Mouse (Mus musculus) embryonic facial prominence, embryonic 10.5 days (tissue): ENCODE results near the gene Htra1. TPM values are rescaled to one million over a fixed set of nuclear protein-coding genes. Genes with fewer than 3 reads are reported as not detected.

ENCODE experiments used
- DNase-seq: peaks from one replicate; pipeline ENCODE4 v3.0.0-alpha.2; 2017; ENCODE audit warnings: low spot score
- H3K27ac ChIP-seq: fragments of 300-500 bp; sonication (generic); replicated peaks from 2 replicates; pipeline ENCODE4 v1.5.1; 2016; ENCODE audit warnings: mild to moderate bottlenecking
- H3K27me3 ChIP-seq: fragments of 300-500 bp; sonication (generic); replicated peaks from 2 replicates; pipeline ENCODE4 v1.6.1; 2016; ENCODE audit warnings: low read depth, mild to moderate bottlenecking; ENCODE audit not compliant: poor library complexity, severe bottlenecking
- H3K36me3 ChIP-seq: fragments of 300-500 bp; sonication (generic); replicated peaks from 2 replicates; pipeline ENCODE4 v1.6.1; 2016; ENCODE audit warnings: mild to moderate bottlenecking, moderate library complexity
- H3K4me1 ChIP-seq: fragments of 300-500 bp; sonication (generic); 2 replicates; pipeline ENCODE4 v1.6.1; 2016
- H3K4me3 ChIP-seq: fragments of 300-500 bp; sonication (generic); 2 replicates; pipeline ENCODE4 v1.5.1; 2016; ENCODE audit warnings: mild to moderate bottlenecking, moderate library complexity
- H3K9me3 ChIP-seq: fragments of 300-500 bp; sonication (generic); 2 replicates; pipeline ENCODE4 v1.6.1; 2016; ENCODE audit warnings: mild to moderate bottlenecking
- WGBS: fragments of 180-500 bp; shearing (Covaris S2); methylation state at CpG from one replicate; pipeline ENCODE4 v1.1.7; 2016; 5-methylcytosine and 5-hydroxymethylcytosine counted together
- polyA plus RNA-seq: library from polyadenylated mRNA; unstranded; fragments of >200 nt; fragmentation: Nextera tagmentation; extraction: Ambion mirVana; gene quantifications from 2 replicates; pipeline ENCODE4 v1.2.1, GENCODE M21; 2016

Gene Htra1
- polyA plus RNA-seq, 1 experiment from 2014 or later: 3.2 TPM

- H3K4me1 ChIP-seq: peaks cover 16% of the 10 kb centered on the region
- no peak overlapping the region for H3K4me3 ChIP-seq
- 92% methylated on average over 8 of the region's 8 CpGs for WGBS
- H3K27me3 ChIP-seq: peaks cover 75% of the 10 kb centered on the region
- H3K9me3 ChIP-seq: no peaks in the 10 kb centered on the region
- H3K27ac ChIP-seq: no peak overlapping the region
- no peak for DNase-seq
- no peaks in the 10 kb centered on the region for H3K36me3 ChIP-seq
Measured at GRCm38 (mm10) chr7:130938896-130939295, 3.0 kb downstream of the Htra1 start.

DNA sequence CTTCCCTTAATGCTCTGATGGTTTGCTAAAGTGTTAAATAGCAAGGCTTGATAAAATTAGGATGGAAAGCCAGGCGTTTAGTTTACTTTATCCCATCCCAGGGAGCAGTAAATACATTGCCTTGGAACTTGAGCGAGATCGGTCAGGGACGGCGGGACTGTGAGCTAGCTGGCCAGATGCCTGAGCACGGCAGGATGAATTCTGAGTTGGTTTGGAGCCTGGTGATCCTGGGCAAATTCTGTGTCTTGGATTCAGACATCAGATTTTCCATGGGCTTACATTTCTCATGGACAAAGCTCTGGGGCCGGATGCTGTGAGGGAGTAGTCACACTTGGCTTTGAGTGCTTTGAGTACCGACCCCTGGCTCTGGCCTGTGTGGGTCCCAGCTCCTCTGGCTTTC is 4.8 kb downstream of the Htra1 start:
- Histone ChIP-seq H3K9me3 (no peaks in the 10 kb centered on the region), H3K36me3 (no peaks in the 10 kb centered on the region), H3K4me3 (no peak overlapping the region), H3K27ac (no peak overlapping the region), H3K4me1 (peaks cover 12% of the 10 kb centered on the region), H3K27me3 (peaks cover 56% of the 10 kb centered on the region)
- no peak for DNase-seq
- WGBS: 86% methylated on average over 8 of the region's 8 CpGs

- no peaks in the 10 kb centered on the region for H3K9me3 ChIP-seq
- no peaks in the 10 kb centered on the region for H3K4me1 ChIP-seq
- H3K27ac ChIP-seq: no peak overlapping the region
- peaks cover 30% of the 10 kb centered on the region for H3K27me3 ChIP-seq
- WGBS: 89% methylated on average over 9 of the region's 9 CpGs
- no peaks in the 10 kb centered on the region for H3K36me3 ChIP-seq
- DNase-seq: no peak
- H3K4me3 ChIP-seq: no peak overlapping the region
Measured at GRCm38 (mm10) chr7:130943280-130943895, 7.5 kb downstream of the Htra1 start.

DNA sequence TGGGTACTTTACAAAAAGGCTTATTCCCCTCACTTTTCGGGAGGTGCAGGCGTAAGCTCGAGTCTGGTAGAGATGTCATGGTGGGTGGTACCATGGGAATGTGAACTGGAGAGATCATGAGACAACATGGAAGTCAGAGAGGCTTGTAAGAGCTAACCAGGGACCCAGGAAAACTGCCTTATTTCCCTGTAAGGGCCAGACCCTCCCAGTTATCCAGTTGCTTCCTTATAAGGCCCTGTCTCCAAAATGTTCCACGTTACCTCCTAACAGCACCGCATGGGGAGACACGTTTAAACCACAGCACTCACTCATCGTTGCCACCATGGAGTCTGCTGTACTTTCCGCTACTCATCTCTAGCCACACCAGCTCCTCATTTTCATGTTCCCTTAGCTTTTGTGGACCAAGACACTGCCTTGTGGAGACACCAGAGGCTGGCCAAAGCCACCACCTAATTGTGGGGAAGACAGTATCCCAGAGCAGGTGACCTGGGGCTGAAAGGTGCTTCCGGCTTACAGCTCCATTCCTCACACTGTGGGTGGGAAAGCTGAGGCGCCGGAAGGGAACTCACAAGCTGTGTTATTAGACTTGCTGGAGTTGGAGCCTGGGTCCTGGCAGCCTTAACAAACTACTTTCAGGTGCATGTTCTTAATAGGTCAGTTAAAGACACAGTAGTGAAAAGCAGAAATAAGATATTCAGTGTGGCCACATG is 9.0 kb downstream of the Htra1 start:
- Histone ChIP-seq H3K4me3 (no peak overlapping the region), H3K9me3 (no peaks in the 10 kb centered on the region), H3K4me1 (peaks cover 12% of the 10 kb centered on the region), H3K27me3 (peaks cover 14% of the 10 kb centered on the region), H3K36me3 (no peaks in the 10 kb centered on the region), H3K27ac (no peak overlapping the region)
- WGBS: 91% methylated on average over 11 of the region's 11 CpGs
- no peak for DNase-seq

- no peaks in the 10 kb centered on the region for H3K9me3 ChIP-seq
- peaks cover 6% of the 10 kb centered on the region; the same call in 1 of the 2 replicates for H3K27me3 ChIP-seq
- no peak overlapping the region for H3K4me3 ChIP-seq
- DNase-seq: no peak
- no peaks in the 10 kb centered on the region for H3K36me3 ChIP-seq
- H3K4me1 ChIP-seq: peaks cover 12% of the 10 kb centered on the region
- no peak overlapping the region for H3K27ac ChIP-seq
- WGBS: 89% methylated on average over 3 of the region's 3 CpGs
Measured at GRCm38 (mm10) chr7:130945730-130946129, 9.8 kb downstream of the Htra1 start.

GRCm38 (mm10) chr7:130946303-130946702 is 10.4 kb downstream of the Htra1 start:
- peaks cover 12% of the 10 kb centered on the region for H3K4me1 ChIP-seq
- no peaks in the 10 kb centered on the region for H3K9me3 ChIP-seq
- no peak overlapping the region for H3K4me3 ChIP-seq
- no peaks in the 10 kb centered on the region for H3K36me3 ChIP-seq
- no peak for DNase-seq
- no peak overlapping the region for H3K27ac ChIP-seq
- 83% methylated on average over 12 of the region's 12 CpGs for WGBS
- H3K27me3 ChIP-seq: 0 out of 2 replicates have a peak, but pooled peaks cover under 1% of the 10 kb centered on the region

GRCm38 (mm10) chr7:130948563-130949208 is 12.8 kb downstream of the Htra1 start:
- H3K36me3 ChIP-seq: no peaks in the 10 kb centered on the region
- H3K27me3 ChIP-seq: 0 out of 2 replicates have a peak, but pooled peaks cover 4% of the 10 kb centered on the region
- peaks cover 12% of the 10 kb centered on the region for H3K4me1 ChIP-seq
- DNase-seq: no peak
- H3K27ac ChIP-seq: 0 out of 2 replicates have a peak overlapping the region, but pooled peaks have one; percentile 14
- WGBS: 61% methylated on average over 5 of the region's 5 CpGs
- no peak overlapping the region for H3K4me3 ChIP-seq
- H3K9me3 ChIP-seq: no peaks in the 10 kb centered on the region

DNA sequence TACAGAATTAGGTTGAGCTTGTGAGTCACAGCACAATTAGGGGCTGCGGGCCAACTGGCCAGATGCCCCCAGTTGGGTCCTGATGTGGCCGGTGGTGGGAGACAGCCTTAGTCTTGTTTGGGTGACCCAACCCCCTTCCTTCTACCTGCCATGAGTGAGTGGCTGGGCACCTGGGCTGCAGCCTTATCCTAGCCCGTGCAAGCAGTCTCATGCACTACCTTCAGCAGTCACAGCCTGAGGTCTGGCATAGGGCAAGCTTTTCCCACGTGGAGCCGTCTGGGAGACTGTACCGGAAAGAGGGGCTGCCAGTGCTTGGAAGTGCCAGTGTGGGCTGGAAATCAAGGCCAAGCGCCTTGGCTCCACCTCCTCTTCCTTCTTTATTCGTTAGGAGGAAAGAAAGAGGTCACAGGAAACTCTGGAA is 13.4 kb downstream of the Htra1 start:
- Histone ChIP-seq H3K36me3 (no peaks in the 10 kb centered on the region), H3K27me3 (0 out of 2 replicates have a peak, but pooled peaks cover 4% of the 10 kb centered on the region), H3K4me3 (no peak overlapping the region), H3K9me3 (no peaks in the 10 kb centered on the region), H3K4me1 (peaks cover 12% of the 10 kb centered on the region), H3K27ac (0 out of 2 replicates have a peak overlapping the region, but pooled peaks have one; percentile 44)
- 57% methylated on average over 8 of the region's 8 CpGs for WGBS
- no peak for DNase-seq

GRCm38 (mm10) chr7:130950482-130950881 is 14.6 kb downstream of the Htra1 start:
- WGBS: 89% methylated on average over 7 of the region's 7 CpGs
- 0 out of 2 replicates have a peak, but pooled peaks cover 4% of the 10 kb centered on the region for H3K27me3 ChIP-seq

GRCm38 (mm10) chr7:130951004-130951403 is 15.1 kb downstream of the Htra1 start:
- H3K4me1 ChIP-seq: peaks cover 12% of the 10 kb centered on the region

More at GRCm38 (mm10) chr7:130950482-130950881, 14.6 kb downstream of the Htra1 start:
- no peak overlapping the region for H3K27ac ChIP-seq
- H3K4me3 ChIP-seq: no peak overlapping the region
- H3K4me1 ChIP-seq: peaks cover 12% of the 10 kb centered on the region
- no peaks in the 10 kb centered on the region for H3K9me3 ChIP-seq
- DNase-seq: no peak
- no peaks in the 10 kb centered on the region for H3K36me3 ChIP-seq

GRCm38 (mm10) chr7:130953376-130953775 is 17.5 kb downstream of the Htra1 start:
- Histone ChIP-seq H3K4me1 (peaks cover 12% of the 10 kb centered on the region), H3K4me3 (no peak overlapping the region), H3K36me3 (no peaks in the 10 kb centered on the region), H3K27ac (no peak overlapping the region), H3K27me3 (0 out of 2 replicates have a peak, but pooled peaks cover 4% of the 10 kb centered on the region), H3K9me3 (no peaks in the 10 kb centered on the region)
- DNase-seq: no peak
- 88% methylated on average over 10 of the region's 10 CpGs for WGBS

More at GRCm38 (mm10) chr7:130951004-130951403, 15.1 kb downstream of the Htra1 start:
- H3K4me3 ChIP-seq: no peak overlapping the region
- 89% methylated on average over 5 of the region's 5 CpGs for WGBS
- H3K36me3 ChIP-seq: no peaks in the 10 kb centered on the region
- H3K27ac ChIP-seq: no peak overlapping the region
- H3K9me3 ChIP-seq: no peaks in the 10 kb centered on the region
- 0 out of 2 replicates have a peak, but pooled peaks cover 4% of the 10 kb centered on the region for H3K27me3 ChIP-seq
- no peak for DNase-seq

DNA sequence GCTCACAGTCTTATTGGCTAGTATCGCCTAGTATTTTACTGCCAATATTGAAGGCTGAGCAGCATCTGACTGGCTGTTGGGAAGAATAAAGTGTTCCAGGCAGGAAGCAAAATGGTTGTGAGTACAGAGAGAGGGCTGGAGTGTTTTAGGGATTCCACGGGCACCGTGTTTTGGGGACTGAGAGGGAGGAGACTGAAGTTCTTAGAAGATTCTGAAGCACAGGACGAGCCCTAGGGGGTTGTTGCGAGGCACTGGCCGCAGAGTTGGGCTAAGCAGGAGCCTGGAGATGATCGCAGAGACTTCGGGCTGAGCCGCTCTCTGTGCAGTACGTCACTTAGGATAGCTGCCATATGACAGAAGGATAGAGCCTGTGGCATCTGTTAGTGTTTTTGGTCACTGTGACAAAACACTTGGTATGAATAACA is 18.3 kb downstream of the Htra1 start:
- Histone ChIP-seq H3K9me3 (no peaks in the 10 kb centered on the region), H3K36me3 (no peaks in the 10 kb centered on the region), H3K4me1 (peaks cover 10% of the 10 kb centered on the region), H3K27ac (no peak overlapping the region), H3K27me3 (0 out of 2 replicates have a peak, but pooled peaks cover 4% of the 10 kb centered on the region), H3K4me3 (no peak overlapping the region)
- 89% methylated on average over 10 of the region's 10 CpGs for WGBS
- no peak for DNase-seq
